Mouse (Mus musculus): ENCODE results near the gene Ess2. TPM values are rescaled to one million over a fixed set of nuclear protein-coding genes. Genes with fewer than 3 reads are reported as not detected.
A peak's percentile ranks its signal among the peaks of the same experiment; 100 is the strongest.

Gene Ess2
- total RNA-seq, 4 experiments from 2014 or later = 16.9 to 28.8 (median 22.5) TPM

GRCm38 (mm10) chr16:17921325-17922162 is 10.4 kb upstream of the Ess2 start:
- DNase-seq = peak; percentile 93

GRCm38 (mm10) chr16:17920586-17920985 is 9.4 kb upstream of the Ess2 start:
- DNase-seq = no peak

GRCm38 (mm10) chr16:17914307-17915249 is 3.4 kb upstream of the Ess2 start, which contains the start of gene Gsc2:
Gene Gsc2 (minus strand): TSS chr16:17915059.
- no peak for DNase-seq

GRCm38 (mm10) chr16:17898462-17898861 is 12.7 kb downstream of the Ess2 start, which contains the start of the genes Dgcr2 and Tssk2:
Gene Dgcr2 (minus strand): TSS chr16:17898562.
Gene Tssk2 (plus strand): TSS chr16:17898637.
- DNase-seq = no peak

- no peak for DNase-seq
Measured at GRCm38 (mm10) chr16:17896091-17896490, 15.1 kb downstream of the Ess2 start.

GRCm38 (mm10) chr16:17893923-17894322 is 17.2 kb downstream of the Ess2 start, which contains the start of gene Tssk1:
Gene Tssk1 (plus strand): TSS chr16:17894223.
- no peak for DNase-seq

- DNase-seq = no peak
Measured at GRCm38 (mm10) chr16:17892606-17893005, 18.5 kb downstream of the Ess2 start.

- peak; percentile 97 for DNase-seq
Measured at GRCm38 (mm10) chr16:17891567-17891959, 19.6 kb downstream of the Ess2 start, which contains the start of gene Gm20518. Gene Gm20518 (minus strand): TSS chr16:17891671.

- DNase-seq = peak; percentile 81
Measured at GRCm38 (mm10) chr16:17890917-17891566, 20.1 kb downstream of the Ess2 start.

GRCm38 (mm10) chr16:17890342-17890727 is 20.8 kb downstream of the Ess2 start:
- DNase-seq = no peak

GRCm38 (mm10) chr16:17889689-17890341 is 21.3 kb downstream of the Ess2 start:
- no peak for DNase-seq

- no peak for DNase-seq
Measured at GRCm38 (mm10) chr16:17884116-17884515, 27.0 kb downstream of the Ess2 start.

- no peak for DNase-seq
Measured at GRCm38 (mm10) chr16:17882196-17882595, 29.0 kb downstream of the Ess2 start.

GRCm38 (mm10) chr16:17879571-17879970 is 31.6 kb downstream of the Ess2 start:
- no peak for DNase-seq

GRCm38 (mm10) chr16:17876096-17876495 is 35.1 kb downstream of the Ess2 start:
- DNase-seq = no peak

GRCm38 (mm10) chr16:17875174-17875573 is 36.0 kb downstream of the Ess2 start:
- no peak for DNase-seq

GRCm38 (mm10) chr16:17872995-17873394 is 38.2 kb downstream of the Ess2 start:
- DNase-seq = no peak

GRCm38 (mm10) chr16:17871248-17871647 is 39.9 kb downstream of the Ess2 start:
- no peak for DNase-seq

- no peak for DNase-seq
Measured at GRCm38 (mm10) chr16:17865770-17866169, 45.4 kb downstream of the Ess2 start.

GRCm38 (mm10) chr16:17865293-17865692 is 45.9 kb downstream of the Ess2 start:
- DNase-seq = no peak

- no peak for DNase-seq
Measured at GRCm38 (mm10) chr16:17858592-17858991, 52.6 kb downstream of the Ess2 start.

- no peak for DNase-seq
Measured at GRCm38 (mm10) chr16:17857157-17857556, 54.0 kb downstream of the Ess2 start.
